Mouse (Mus musculus) heart, embryonic 15.5 days (tissue): ENCODE results near the gene Zfp697. TPM values are rescaled to one million over a fixed set of nuclear protein-coding genes. Genes with fewer than 3 reads are reported as not detected.
"Not testable (repeated sequence)": the region's sequence is repeated elsewhere in the genome, so short reads cannot be mapped to it uniquely, and the experiment has no call there.

ENCODE experiments used
- ATAC-seq: fragments of 200-750 bp; cut with Nextera tagmentation; replicated peaks from 2 replicates; pipeline ENCODE4 v1.8.0; 2017; ENCODE audit warnings: low read depth, moderate TSS enrichment; ENCODE audit not compliant: insufficient number of reproducible peaks, insufficient read depth, low FRiP score
- H3K27ac ChIP-seq: fragments of 300-500 bp; sonication (generic); 2 replicates; pipeline ENCODE4 v1.5.1; 2015; ENCODE audit warnings: mild to moderate bottlenecking, inconsistent platforms
- H3K27me3 ChIP-seq: fragments of 300-500 bp; sonication (generic); 2 replicates; pipeline ENCODE4 v1.6.1; 2015; ENCODE audit warnings: inconsistent platforms
- H3K36me3 ChIP-seq: fragments of 300-500 bp; sonication (generic); 2 replicates; pipeline ENCODE4 v1.6.1; 2015; ENCODE audit warnings: mild to moderate bottlenecking, inconsistent platforms
- H3K4me1 ChIP-seq: fragments of 300-500 bp; sonication (generic); replicated peaks from 2 replicates; pipeline ENCODE4 v1.6.1; 2015; ENCODE audit warnings: inconsistent platforms
- H3K4me2 ChIP-seq: fragments of 300-500 bp; sonication (generic); 2 replicates; pipeline ENCODE4 v1.6.1; 2015; ENCODE audit warnings: inconsistent platforms, mild to moderate bottlenecking, moderate library complexity
- H3K4me3 ChIP-seq: fragments of 300-500 bp; sonication (generic); 2 replicates; pipeline ENCODE4 v1.5.1; 2015; ENCODE audit warnings: mild to moderate bottlenecking, inconsistent platforms
- H3K9ac ChIP-seq: fragments of 300-500 bp; sonication (generic); 2 replicates; pipeline ENCODE4 v1.6.1; 2015; ENCODE audit warnings: mild to moderate bottlenecking, inconsistent platforms
- H3K9me3 ChIP-seq: fragments of 300-500 bp; sonication (generic); replicated peaks from 2 replicates; pipeline ENCODE4 v1.6.1; 2016; ENCODE audit warnings: inconsistent platforms
- WGBS: fragments of 180-500 bp; shearing (Covaris S2); methylation state at CpG from one replicate; pipeline ENCODE4 v1.1.7; 2015; ENCODE audit warnings: mixed read lengths; 5-methylcytosine and 5-hydroxymethylcytosine counted together
- polyA plus RNA-seq: library from polyadenylated mRNA; unstranded; fragments of >200 nt; fragmentation: Nextera tagmentation; extraction: Ambion mirVana; gene quantifications from 2 replicates; pipeline ENCODE4 v1.2.1, GENCODE M21; 2015

The Zfp697 gene
- polyA plus RNA-seq, 1 experiment from 2014 or later = 7.7 TPM

DNA sequence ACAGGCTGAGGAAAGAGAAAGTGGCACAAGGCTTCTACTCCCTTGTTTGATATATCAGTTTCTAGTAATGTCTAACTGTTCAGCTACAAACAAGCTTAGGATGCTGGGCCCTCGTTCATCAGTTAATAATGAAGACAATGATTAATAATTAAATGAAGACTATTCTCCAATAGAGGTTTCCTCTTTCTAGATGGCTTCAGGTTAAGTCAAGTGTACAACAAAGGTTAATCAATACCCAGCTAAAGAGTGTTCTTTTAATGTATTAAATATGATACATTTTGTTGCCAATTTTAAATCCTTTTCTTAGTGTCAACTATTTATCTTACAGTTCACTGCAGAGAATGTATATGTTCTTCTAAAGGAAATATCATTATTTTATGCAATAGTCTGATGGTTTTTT lies 74.8 kb downstream of the Zfp697 start, which contains the start of gene Gm4450:
TSS of gene Gm4450 (minus strand) at position 101 of the 400 bp plus-strand sequence.
- H3K27me3 ChIP-seq, ATAC-seq, H3K27ac ChIP-seq, H3K36me3 ChIP-seq, H3K4me2 ChIP-seq, H3K4me1 ChIP-seq, H3K4me3 ChIP-seq, H3K9ac ChIP-seq, H3K9me3 ChIP-seq: not testable (repeated sequence)
- WGBS = 50% methylated on average over 1 of the region's 1 CpGs

GRCm38 (mm10) chr3:98469323-98469722 lies 87.1 kb downstream of the Zfp697 start:
- not testable (repeated sequence) for H3K27ac ChIP-seq, H3K9ac ChIP-seq, H3K36me3 ChIP-seq, H3K4me3 ChIP-seq, ATAC-seq, H3K4me2 ChIP-seq, H3K4me1 ChIP-seq, H3K9me3 ChIP-seq, H3K27me3 ChIP-seq
- 20% methylated on average over 1 of the region's 2 CpGs for whole genome bisulfite sequencing

DNA sequence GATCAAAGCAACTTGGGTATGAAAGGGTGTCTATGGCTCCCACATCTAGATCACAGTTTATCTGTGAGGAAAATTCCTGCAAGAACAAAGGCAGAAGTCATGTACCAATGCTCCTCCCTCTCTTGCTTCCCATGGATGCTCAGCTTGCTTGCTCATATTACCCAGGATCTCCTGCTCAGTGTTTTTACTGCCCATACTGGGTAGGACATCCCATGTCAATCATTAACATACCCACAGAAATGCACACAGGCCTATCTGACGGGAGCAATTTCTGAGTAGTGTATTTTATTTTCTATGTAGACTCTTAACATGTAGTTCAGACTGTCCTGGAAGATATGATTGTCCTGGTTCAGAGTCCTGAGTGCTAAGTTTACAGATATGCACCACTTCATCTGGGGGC lies 88.8 kb downstream of the Zfp697 start:
- no CpG with 5 or more reads among the region's 1 CpGs for WGBS
- H3K9me3 ChIP-seq, H3K36me3 ChIP-seq, H3K4me3 ChIP-seq, ATAC-seq, H3K4me2 ChIP-seq, H3K27ac ChIP-seq, H3K27me3 ChIP-seq, H3K4me1 ChIP-seq, H3K9ac ChIP-seq: not testable (repeated sequence)

DNA sequence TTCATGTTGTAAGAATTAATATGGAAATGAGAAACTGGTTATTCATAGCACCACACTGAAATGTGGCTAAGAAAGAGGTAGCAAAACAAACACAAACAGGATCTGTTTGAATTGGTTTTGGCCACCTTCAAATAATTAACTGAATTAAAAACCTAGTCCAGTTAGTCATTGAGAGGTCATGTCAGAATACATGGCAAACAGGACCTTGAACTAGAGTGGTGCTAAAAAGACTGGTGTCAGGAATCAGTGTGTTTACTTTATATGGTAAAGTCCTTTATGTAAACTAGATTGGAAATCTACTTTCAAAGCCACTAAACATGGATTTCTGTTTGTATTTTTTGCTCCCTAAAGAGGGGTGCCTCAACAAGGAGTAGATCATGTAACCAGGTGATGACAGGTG lies 89.2 kb downstream of the Zfp697 start:
- H3K27me3 ChIP-seq, H3K9me3 ChIP-seq, H3K36me3 ChIP-seq, H3K4me3 ChIP-seq, H3K4me2 ChIP-seq, ATAC-seq, H3K9ac ChIP-seq, H3K27ac ChIP-seq, H3K4me1 ChIP-seq: not testable (repeated sequence)

DNA sequence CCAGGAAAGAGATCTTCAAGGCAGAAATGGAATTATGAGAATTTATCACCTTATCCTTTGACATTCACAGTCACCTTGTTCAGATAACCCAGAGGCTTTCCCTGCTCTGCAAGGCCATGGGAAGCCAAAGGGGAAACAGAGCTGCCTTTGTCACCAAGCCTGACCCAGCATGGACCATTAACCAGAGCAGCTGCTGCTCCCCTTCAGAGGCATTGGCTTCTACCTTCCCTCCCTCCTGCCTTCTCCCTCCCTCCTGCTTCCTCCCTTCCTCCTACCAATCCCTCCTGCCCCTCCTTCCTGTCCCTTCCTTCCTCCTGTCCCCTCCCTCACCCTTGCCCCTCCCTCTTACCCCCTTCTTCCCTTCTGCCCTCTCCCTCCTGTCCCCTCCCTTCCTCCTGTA lies 111.9 kb downstream of the Zfp697 start:
- H3K4me2 ChIP-seq, H3K4me3 ChIP-seq, ATAC-seq, H3K9ac ChIP-seq, H3K36me3 ChIP-seq, H3K9me3 ChIP-seq, H3K27ac ChIP-seq, H3K27me3 ChIP-seq, H3K4me1 ChIP-seq: not testable (repeated sequence)

DNA sequence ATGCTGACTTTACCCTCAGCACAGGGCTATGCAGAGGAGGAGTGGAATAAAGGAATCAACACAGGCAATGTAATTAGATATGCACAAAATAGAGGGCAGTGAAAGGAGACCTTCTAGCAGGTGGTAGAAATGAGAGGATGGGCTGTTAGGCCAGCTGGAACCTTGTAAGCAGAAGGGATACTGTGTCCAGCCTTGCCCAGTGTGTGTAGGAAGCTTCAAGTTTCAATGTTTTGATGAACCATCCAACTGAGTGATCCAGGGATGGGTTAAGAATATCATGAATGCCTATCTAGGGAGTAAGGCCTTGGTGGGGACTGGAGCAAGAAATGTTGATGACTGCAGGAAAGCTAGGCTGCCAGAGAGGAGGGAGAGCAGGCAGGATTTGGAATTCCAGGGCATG lies 112.8 kb downstream of the Zfp697 start:
- H3K4me2 ChIP-seq, H3K9me3 ChIP-seq, ATAC-seq, H3K9ac ChIP-seq, H3K36me3 ChIP-seq, H3K27ac ChIP-seq, H3K4me1 ChIP-seq, H3K4me3 ChIP-seq, H3K27me3 ChIP-seq: not testable (repeated sequence)

GRCm38 (mm10) chr3:98496762-98497161 lies 114.5 kb downstream of the Zfp697 start:
- not testable (repeated sequence) for H3K9me3 ChIP-seq, ATAC-seq

DNA sequence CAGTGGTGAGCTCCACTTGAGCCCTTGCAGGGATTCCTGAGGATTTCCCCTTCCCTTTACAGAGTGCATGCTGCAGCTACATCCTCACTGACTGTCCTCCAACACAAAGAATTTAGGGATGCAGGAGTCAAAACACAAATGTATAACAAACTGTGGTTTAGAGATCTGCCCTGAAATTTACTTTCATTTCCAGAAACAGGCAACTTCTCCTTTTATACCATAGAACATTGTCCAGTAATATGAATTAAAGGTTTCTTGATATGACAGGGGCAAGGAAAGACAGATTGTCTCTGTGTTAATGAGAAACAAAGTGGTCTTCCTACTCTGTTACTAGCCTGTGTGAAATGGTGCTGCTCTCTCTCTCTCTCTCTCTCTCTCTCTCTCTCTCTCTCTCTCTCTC lies 115.1 kb downstream of the Zfp697 start:
- H3K4me2 ChIP-seq, H3K27me3 ChIP-seq, H3K9me3 ChIP-seq, H3K4me3 ChIP-seq, H3K27ac ChIP-seq, H3K36me3 ChIP-seq, H3K4me1 ChIP-seq, H3K9ac ChIP-seq, ATAC-seq: not testable (repeated sequence)

More at GRCm38 (mm10) chr3:98496762-98497161, 114.5 kb downstream of the Zfp697 start:
- H3K27me3 ChIP-seq, H3K36me3 ChIP-seq, H3K4me1 ChIP-seq, H3K27ac ChIP-seq, H3K9ac ChIP-seq, H3K4me2 ChIP-seq, H3K4me3 ChIP-seq: not testable (repeated sequence)
- WGBS = no CpG with 5 or more reads among the region's 2 CpGs

DNA sequence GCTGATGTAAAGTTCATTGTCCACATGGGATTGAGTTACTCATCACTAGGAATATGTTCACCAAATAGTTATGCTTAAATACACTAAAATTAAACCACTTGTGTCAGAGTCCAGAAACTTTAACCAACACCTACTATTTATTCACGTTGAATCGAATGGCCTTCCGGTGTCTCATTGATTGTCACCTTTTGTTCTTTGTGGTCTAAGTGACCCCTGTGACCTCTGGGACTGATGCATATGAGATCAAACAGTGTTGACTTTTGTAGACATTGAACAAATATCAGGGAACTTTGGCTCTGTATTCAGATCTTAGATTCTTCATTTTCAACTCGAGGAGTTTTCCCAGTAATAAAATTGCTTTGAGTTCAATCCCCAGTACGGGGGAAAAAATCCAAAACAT lies 125.0 kb downstream of the Zfp697 start:
- H3K4me3 ChIP-seq, H3K9me3 ChIP-seq, H3K9ac ChIP-seq, H3K27ac ChIP-seq, H3K4me2 ChIP-seq, H3K4me1 ChIP-seq, H3K36me3 ChIP-seq, ATAC-seq, H3K27me3 ChIP-seq: not testable (repeated sequence)
- WGBS = no CpG with 5 or more reads among the region's 5 CpGs

DNA sequence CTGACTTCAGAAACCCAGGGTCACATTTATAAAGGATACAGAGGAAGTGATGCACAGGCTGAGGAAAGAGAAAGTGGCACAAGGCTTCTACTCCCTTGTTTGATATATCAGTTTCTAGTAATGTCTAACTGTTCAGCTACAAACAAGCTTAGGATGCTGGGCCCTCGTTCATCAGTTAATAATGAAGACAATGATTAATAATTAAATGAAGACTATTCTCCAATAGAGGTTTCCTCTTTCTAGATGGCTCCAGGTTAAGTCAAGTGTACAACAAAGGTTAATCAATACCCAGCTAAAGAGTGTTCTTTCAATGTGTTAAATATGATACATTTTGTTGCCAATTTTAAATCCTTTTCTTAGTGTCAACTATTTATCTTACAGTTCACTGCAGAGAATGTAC lies 128.2 kb downstream of the Zfp697 start, which contains the start of gene Hsd3b4:
TSS of gene Hsd3b4 (minus strand) at position 101 of the 400 bp plus-strand sequence.
- not testable (repeated sequence) for H3K4me1 ChIP-seq, H3K4me2 ChIP-seq, H3K27me3 ChIP-seq, ATAC-seq, H3K9me3 ChIP-seq, H3K36me3 ChIP-seq, H3K27ac ChIP-seq, H3K4me3 ChIP-seq, H3K9ac ChIP-seq
- WGBS = no CpG with 5 or more reads among the region's 1 CpGs

- H3K36me3 ChIP-seq, H3K4me3 ChIP-seq, H3K27ac ChIP-seq, H3K4me1 ChIP-seq, ATAC-seq, H3K4me2 ChIP-seq, H3K9ac ChIP-seq, H3K9me3 ChIP-seq, H3K27me3 ChIP-seq: not testable (repeated sequence)
- WGBS = 14% methylated on average over 1 of the region's 2 CpGs
Observed at GRCm38 (mm10) chr3:98522779-98523178, 140.5 kb downstream of the Zfp697 start.

DNA sequence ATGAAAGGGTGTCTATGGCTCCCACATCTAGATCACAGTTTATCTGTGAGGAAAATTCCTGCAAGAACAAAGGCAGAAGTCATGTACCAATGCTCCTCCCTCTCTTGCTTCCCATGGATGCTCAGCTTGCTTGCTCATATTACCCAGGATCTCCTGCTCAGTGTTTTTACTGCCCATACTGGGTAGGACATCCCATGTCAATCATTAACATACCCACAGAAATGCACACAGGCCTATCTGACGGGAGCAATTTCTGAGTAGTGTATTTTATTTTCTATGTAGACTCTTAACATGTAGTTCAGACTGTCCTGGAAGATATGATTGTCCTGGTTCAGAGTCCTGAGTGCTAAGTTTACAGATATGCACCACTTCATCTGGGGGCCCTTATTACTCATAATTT lies 142.3 kb downstream of the Zfp697 start:
- not testable (repeated sequence) for H3K9ac ChIP-seq, H3K27ac ChIP-seq

DNA sequence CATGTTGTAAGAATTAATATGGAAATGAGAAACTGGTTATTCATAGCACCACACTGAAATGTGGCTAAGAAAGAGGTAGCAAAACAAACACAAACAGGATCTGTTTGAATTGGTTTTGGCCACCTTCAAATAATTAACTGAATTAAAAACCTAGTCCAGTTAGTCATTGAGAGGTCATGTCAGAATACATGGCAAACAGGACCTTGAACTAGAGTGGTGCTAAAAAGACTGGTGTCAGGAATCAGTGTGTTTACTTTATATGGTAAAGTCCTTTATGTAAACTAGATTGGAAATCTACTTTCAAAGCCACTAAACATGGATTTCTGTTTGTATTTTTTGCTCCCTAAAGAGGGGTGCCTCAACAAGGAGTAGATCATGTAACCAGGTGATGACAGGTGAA lies 142.7 kb downstream of the Zfp697 start:
- H3K4me1 ChIP-seq, H3K4me2 ChIP-seq, ATAC-seq, H3K27me3 ChIP-seq, H3K36me3 ChIP-seq, H3K4me3 ChIP-seq, H3K27ac ChIP-seq, H3K9ac ChIP-seq, H3K9me3 ChIP-seq: not testable (repeated sequence)

More for the DNA sequence above, 142.3 kb downstream of the Zfp697 start:
- not testable (repeated sequence) for H3K36me3 ChIP-seq, ATAC-seq, H3K27me3 ChIP-seq, H3K4me3 ChIP-seq, H3K4me2 ChIP-seq, H3K9me3 ChIP-seq, H3K4me1 ChIP-seq
- no CpG with 5 or more reads among the region's 1 CpGs for WGBS
